Mouse (Mus musculus) MN1 (cell line): Measurements from ENCODE around the gene Mast4.

ENCODE experiments used
- DNase-seq: peaks from one replicate; pipeline ENCODE4 v3.0.0-alpha.2; 2016; ENCODE audit warnings: low spot score

Mast4 gene

DNA sequence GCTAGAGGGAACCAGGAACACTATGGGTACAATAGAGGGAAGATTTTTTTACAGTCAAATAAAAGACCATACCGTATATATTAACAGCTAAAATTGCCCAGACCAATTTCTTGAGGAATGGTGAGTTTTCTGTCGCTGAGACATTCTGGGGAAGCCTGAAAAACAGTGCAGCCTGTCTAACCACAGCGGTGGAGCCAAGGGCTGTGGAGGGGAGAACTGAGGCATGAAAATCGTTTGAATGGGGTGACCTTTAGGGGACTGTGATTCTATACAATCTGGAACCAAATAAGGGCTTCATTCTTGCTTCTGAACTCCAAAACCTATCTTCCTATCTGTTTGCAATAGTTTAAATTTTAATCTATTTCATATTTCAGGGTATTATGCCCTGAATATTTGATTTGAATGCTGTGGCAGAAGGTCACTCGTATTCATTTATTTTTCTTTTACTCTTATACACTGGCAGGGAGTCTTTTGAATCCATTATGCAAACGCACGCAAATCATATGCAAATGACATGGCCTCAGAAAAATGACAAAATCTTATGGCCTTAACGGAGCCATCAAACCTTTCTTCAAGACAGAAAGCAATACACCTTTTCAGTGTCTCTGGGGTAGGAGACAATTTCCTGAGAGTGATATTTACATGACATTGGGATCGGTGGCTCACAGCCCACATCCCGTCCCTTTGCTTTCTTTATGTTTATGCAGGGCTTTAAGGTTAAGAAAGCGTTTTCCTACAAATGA, 642.7 kb downstream of the Mast4 start:
- no peak for DNase-seq

DNA sequence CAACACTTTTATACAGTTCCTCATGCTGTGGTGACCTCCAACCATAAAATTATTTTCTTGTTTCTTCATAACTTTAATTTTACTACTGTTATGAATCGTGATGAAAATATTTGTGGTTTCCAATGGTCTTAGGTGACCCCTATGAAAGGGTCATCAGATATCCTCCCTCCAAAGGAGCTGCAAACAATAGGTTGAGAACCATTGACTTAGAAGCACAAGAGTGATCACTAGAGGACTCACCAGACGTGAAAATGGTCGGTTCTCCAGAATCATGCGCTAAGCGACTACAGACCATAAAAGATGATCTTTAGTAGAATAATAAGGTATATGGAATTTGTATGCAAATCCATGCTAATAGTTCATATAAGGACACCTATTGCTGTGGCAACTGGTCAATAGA, 644.1 kb downstream of the Mast4 start:
- DNase-seq = no peak

DNA sequence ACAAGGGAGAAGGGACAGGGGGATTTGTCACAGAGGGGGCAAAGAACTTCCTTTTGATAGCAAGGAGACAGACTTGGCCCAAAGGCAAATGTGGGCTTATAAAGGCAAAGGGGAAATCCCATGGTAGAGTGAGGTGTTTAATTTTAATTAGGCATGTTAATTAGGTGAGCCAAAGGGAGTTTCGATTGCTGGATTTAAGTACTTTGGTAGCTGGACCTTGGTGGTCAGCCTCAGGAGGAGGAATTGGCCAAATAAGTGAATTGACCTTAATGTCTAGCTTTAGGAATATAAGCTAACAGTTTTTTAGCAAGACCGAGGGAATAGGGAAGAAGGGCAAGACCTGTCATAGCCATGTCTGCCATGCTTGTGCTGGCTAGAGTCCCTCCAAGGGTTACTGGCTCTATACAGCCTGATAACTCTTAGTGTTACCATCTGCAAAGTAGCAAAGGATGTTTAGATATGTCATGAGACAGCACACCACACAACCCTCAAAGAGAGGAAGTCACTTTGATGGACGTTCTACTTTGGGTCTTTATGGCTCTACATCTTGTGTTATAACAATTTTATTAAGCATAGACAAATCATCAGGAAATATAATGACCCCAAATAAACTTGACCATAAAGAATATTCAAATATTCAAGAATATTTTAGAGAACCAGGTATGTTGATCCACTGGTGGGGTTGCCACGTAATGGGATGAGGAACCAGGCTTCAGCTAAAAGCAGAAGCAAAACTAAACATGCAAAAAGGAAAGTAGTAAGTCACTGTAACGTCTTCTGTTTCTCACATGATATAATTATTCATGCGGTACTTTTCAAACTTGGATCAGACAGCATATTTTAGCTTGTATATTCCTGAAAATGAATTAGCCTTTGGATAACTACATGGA, 644.9 kb downstream of the Mast4 start:
- no peak for DNase-seq

DNA sequence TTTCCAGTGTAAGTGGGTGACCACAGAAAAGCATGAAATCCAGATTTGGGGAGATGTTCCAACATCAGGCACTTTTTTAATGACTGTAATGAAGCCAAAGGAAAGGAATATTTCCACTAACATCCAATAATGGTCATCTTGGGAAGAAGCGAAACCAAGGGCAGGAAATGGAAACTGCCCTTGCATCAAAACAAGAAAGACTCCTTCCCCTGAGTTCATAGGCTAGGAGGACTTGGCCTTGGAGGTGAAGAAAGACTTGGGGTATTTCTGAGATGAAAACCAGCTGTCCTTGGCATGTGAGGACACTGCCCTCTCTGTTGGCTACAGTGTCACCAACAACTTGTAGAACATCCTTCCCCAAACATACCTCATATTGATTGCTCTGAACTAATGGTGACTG, 646.2 kb downstream of the Mast4 start:
- no peak for DNase-seq

DNA sequence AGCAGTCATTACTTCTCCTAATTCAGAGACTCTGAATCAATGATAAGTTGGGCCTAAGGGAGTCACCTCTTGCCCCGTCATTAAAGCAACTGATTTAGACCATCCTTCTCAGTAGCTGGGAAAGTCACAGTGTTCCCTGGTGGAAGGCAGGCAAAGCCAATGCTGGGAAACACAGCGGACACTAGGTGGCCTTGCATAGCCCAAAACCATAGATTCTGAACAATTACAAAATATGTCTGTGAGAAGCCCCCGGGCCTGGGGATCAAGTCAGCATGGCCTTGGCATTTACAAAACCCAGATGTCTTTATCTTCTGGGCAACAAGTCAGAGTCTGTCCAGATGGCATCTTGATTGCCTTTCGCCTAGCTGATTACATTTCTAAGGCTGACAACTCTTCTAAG, 649.4 kb downstream of the Mast4 start:
- peak; percentile 48 for DNase-seq
